Comparison of ENCODE assay signal across 8 mouse cellular contexts in the genomic region with DNA sequence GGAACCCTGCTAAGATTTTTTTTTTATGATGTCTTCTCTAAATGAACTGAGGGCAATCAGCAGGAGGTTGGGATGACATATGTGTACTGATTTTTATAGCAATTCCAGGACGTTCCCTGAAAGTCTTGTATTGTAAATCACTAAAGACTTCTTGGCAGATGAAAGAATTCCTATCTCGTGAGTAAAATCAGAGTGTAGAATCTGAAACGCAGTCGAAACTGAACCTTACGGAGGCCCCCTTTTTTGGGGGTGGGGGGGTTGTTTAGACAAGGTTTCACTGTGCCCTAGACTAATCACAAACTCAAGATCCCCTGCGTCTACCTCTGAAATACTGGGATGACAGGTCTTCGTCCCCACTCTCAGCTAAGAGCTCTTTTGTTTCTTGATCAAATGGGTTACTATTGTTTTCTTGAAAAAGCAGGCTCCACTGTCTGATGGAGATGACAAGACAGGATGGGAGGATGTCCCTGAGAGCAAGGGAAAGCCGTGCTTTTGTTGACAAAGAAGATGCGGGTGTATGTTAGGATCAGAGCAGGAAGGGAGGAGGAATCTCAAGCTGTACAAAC. TPM values are rescaled to one million over a fixed set of nuclear protein-coding genes. Genes with fewer than 3 reads are reported as not detected.
DNase-seq lines count a peak whose midpoint lies in the region; ATAC-seq and TF ChIP-seq lines count a peak whose summit lies in the region.

No protein-coding gene starts in this region.

- WGBS in heart, postnatal 0 days, result 33% methylated on average over 9 of the region's 9 CpGs

- H3K36me3 ChIP-seq in heart, postnatal 0 days (replicated peaks; ENCODE audit: control insufficient read depth, insufficient read depth, low read length), result no peaks in the 10 kb centered on the region

- no peak for TF ChIP-seq CTCF in layer of hippocampus, adult 2 months (conservative IDR thresholded peaks at IDR 0.05)
- TF ChIP-seq CTCF in heart, postnatal 0 days (IDR thresholded peaks at IDR 0.05; ENCODE audit: low read depth), result no peak

- H3K9me3 ChIP-seq in heart, postnatal 0 days (replicated peaks; ENCODE audit: control insufficient read depth, low read length), result no peaks in the 10 kb centered on the region

- H3K4me3 ChIP-seq in layer of hippocampus, adult 2 months, result peak overlapping the region; percentile 93
- peak overlapping the region; percentile 61 for H3K4me3 ChIP-seq in heart, postnatal 0 days (ENCODE audit: low read depth, low read length)

- ATAC-seq in heart, postnatal 0 days (ENCODE audit: insufficient read depth, low read depth), result no peak

- peak overlapping the region; percentile 60 for H3K9ac ChIP-seq in heart, postnatal 0 days (replicated peaks; ENCODE audit: low read depth, low read length)

- TF ChIP-seq EP300 in heart, postnatal 0 days (IDR thresholded peaks at IDR 0.05; ENCODE audit: low read depth), result no peak

- peak overlapping the region; percentile 68 for H3K4me2 ChIP-seq in heart, postnatal 0 days (ENCODE audit: low read depth, low read length)

- H3K27ac ChIP-seq in layer of hippocampus, adult 2 months, result peak overlapping the region; percentile 99
- H3K27ac ChIP-seq in heart, postnatal 0 days (ENCODE audit: low read depth), result peak overlapping the region; percentile 92

- no peak for DNase-seq in layer of hippocampus, adult 2 months (ENCODE audit: low spot score in 2 of 2)
- no peak for DNase-seq in layer of hippocampus, postnatal 36 days
- DNase-seq in cerebellum, adult 8-10 months, result peak; percentile 25
- no peak for DNase-seq in heart, postnatal 0 days (ENCODE audit: low spot score)
- peak; percentile 19 for DNase-seq in lung, postnatal 10 days
- no peak for DNase-seq in frontal cortex, postnatal 36 days (ENCODE audit: low spot score in 2 of 2)
- DNase-seq in left cerebral cortex, adult 9 months (ENCODE audit: low spot score in 2 of 2), result no peak
- DNase-seq in thymus, postnatal 0 days (ENCODE audit: low spot score), result no peak

- H3K4me1 ChIP-seq in heart, postnatal 0 days (ENCODE audit: control insufficient read depth, insufficient read depth), result peaks cover 16% of the 10 kb centered on the region

- H3K27me3 ChIP-seq in heart, postnatal 0 days (ENCODE audit: control insufficient read depth, insufficient read depth, low read length), result no peaks in the 10 kb centered on the region

RNA-seq across cellular contexts. Expression of a gene that starts 0.8 kb away (rescaled TPM):
- 10 to 100 TPM; 26.8 to 29.0 TPM for total RNA-seq in layer of hippocampus, adult 2 months (2021)
- 10 to 100 TPM; 23.4 to 28.7 TPM for total RNA-seq in layer of hippocampus, postnatal 36 days (2021)
- total RNA-seq in heart, postnatal 0 days (2014; rRNA removed; ENCODE audit: low replicate concordance), result 4.5 and 18.9 TPM in 2 replicates
- polyA plus RNA-seq in heart, postnatal 0 days (2015; fragmentation: Nextera tagmentation; extraction: Ambion mirVana), result 28.1 and 29.9 TPM in 2 replicates
- 35.3 and 42.1 TPM in 2 replicates for polyA plus RNA-seq in thymus, postnatal 0 days (2015; fragmentation: Nextera tagmentation; extraction: Ambion mirVana)

RNA-seq across cellular contexts. Expression of a gene that starts 18.2 kb away (rescaled TPM):
- 100 to 1,000 TPM; 282 to 312 TPM for total RNA-seq in layer of hippocampus, adult 2 months (2021)
- 100 to 1,000 TPM; 368 to 372 TPM for total RNA-seq in layer of hippocampus, postnatal 36 days (2021)
- total RNA-seq in heart, postnatal 0 days (2014; rRNA removed; ENCODE audit: low replicate concordance), result 20.9 and 27.7 TPM in 2 replicates
- polyA plus RNA-seq in heart, postnatal 0 days (2015; fragmentation: Nextera tagmentation; extraction: Ambion mirVana), result 200 and 206 TPM in 2 replicates
- polyA plus RNA-seq in thymus, postnatal 0 days (2015; fragmentation: Nextera tagmentation; extraction: Ambion mirVana), result 410 and 488 TPM in 2 replicates

RNA-seq across cellular contexts. Expression of a gene that starts 53.9 kb away (rescaled TPM):
- total RNA-seq in layer of hippocampus, adult 2 months (2021), result 10 to 100 TPM; 51.4 to 52.3 TPM
- total RNA-seq in layer of hippocampus, postnatal 36 days (2021), result 10 to 100 TPM; 51.4 to 55.3 TPM
- total RNA-seq in heart, postnatal 0 days (2014; rRNA removed; ENCODE audit: low replicate concordance), result 56.4 and 86.6 TPM in 2 replicates
- polyA plus RNA-seq in heart, postnatal 0 days (2015; fragmentation: Nextera tagmentation; extraction: Ambion mirVana), result 68.6 and 73.6 TPM in 2 replicates
- 158 and 161 TPM in 2 replicates for polyA plus RNA-seq in thymus, postnatal 0 days (2015; fragmentation: Nextera tagmentation; extraction: Ambion mirVana)

Comparison
In these comparisons a context has a peak if more than half of its experiments do, and no peak if none do; other contexts are left out.
1. DNase-seq: peak in cerebellum, adult 8-10 months (single experiment) and lung, postnatal 10 days (single experiment); none in layer of hippocampus, adult 2 months (0 of 2), layer of hippocampus, postnatal 36 days (0 of 2), heart, postnatal 0 days (single experiment), frontal cortex, postnatal 36 days (0 of 2), left cerebral cortex, adult 9 months (0 of 2) and thymus, postnatal 0 days (single experiment).